Mouse (Mus musculus) ES-E14 (cell line): ENCODE results near the gene Zfp978.
"Not testable (repeated sequence)": the region's sequence is repeated elsewhere in the genome, so short reads cannot be mapped to it uniquely, and the experiment has no call there.

Source experiments
- CHD2 ChIP-seq: IDR thresholded peaks from 2 replicates; pipeline ENCODE4 v1.6.1; 2014; ENCODE audit warnings: mild to moderate bottlenecking, low read depth, low read length, inconsistent platforms
- HCFC1 ChIP-seq: IDR thresholded peaks from 2 replicates; pipeline ENCODE4 v1.6.1; 2012; ENCODE audit warnings: low read length, inconsistent platforms, borderline replicate concordance; ENCODE audit not compliant: insufficient read depth
- MAFK ChIP-seq: IDR thresholded peaks from 2 replicates; pipeline ENCODE4 v1.6.1; 2014; ENCODE audit warnings: mild to moderate bottlenecking, low read depth, low read length, inconsistent platforms; ENCODE audit not compliant: insufficient read depth
- ZC3H11A ChIP-seq: IDR thresholded peaks from 2 replicates; pipeline ENCODE4 v1.6.1; 2012; ENCODE audit warnings: low read depth, mild to moderate bottlenecking, inconsistent platforms, low read length, borderline replicate concordance
- ZNF384 ChIP-seq: IDR thresholded peaks from 2 replicates; pipeline ENCODE4 v1.6.1; 2012; ENCODE audit warnings: low read depth, low read length, inconsistent platforms

GRCm38 (mm10) chr4:147336368-147337195 is 24.5 kb upstream of the Zfp978 start:
- TF ChIP-seq CHD2, ZC3H11A, MAFK, HCFC1, ZNF384: not testable (repeated sequence)
